Mouse (Mus musculus): Measurements from ENCODE around the gene Fyn. TPM values are rescaled to one million over a fixed set of nuclear protein-coding genes. Genes with fewer than 3 reads are reported as not detected.

The Fyn gene
- polyA plus RNA-seq, 1 experiment: 9.1 TPM

DNA sequence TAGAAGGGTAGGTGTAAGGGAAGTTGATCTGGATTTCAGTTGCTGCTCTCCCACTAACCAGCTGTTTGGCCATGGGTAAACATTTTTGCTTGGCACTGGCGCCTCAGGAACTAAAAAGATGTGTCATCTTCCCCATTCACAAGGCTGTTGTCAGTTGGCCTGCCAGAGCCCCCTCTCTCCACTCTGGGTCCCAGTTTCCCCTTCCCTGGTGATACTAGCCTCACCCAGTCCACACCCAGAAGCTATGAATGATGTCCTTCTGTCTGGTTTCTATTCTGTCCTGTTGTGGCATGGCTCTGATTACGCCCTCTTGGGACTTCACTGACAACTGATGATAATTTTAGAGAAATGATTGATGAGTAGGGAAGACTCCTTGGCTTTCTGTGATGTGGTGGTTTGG, 38.9 kb downstream of the Fyn start:
- 85% methylated on average over 2 of the region's 2 CpGs for WGBS
- DNase-seq (ENCODE audit: low read depth, low spot score): no peak

DNA sequence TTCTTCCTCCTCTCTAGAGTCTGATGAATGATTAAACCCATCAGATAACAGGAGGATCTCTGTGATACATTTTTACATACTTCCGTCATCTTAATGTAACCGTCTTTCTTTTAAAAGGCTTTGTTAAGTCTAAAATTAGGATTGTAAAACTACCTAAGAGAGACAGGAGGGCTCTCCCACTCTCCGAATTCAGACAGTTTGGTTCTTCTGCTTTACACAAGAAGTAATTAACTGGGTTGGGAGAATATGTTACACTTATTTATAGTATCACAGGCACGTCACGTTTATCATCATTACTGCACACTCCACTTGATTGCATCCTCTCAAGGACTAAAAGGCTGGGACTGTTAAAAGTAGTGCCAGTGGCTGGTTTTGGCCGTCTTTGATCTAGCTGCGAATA, 40.9 kb downstream of the Fyn start:
- WGBS: 64% methylated on average over 7 of the region's 7 CpGs
- no peak for DNase-seq (ENCODE audit: low read depth, low spot score)

DNA sequence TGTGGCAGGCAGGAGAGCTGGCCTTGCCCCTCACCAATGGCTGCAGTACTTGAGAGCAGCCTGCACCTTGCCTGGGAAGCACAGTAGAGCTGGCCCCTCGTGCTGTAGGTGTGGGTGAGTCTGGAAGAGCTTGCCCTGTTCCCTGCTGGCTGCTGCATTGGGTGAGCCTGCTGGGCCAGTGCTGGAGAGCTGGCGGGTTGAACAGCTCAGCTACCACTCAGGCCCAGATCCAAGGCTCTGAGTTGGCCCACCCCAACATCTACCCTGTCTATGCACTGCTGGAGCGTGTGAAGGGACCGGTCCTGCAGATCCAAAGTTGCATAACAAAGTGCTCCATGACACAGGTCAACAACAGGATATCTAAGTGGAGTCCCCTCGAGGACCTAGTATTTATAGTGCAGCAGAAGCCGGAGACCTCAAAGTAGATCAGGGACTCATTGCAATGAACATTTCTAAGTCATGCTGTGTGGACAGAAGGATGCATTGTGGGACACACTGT, 41.5 kb downstream of the Fyn start:
- 72% methylated on average over 6 of the region's 6 CpGs for WGBS
- no peak for DNase-seq (ENCODE audit: low read depth, low spot score)

DNA sequence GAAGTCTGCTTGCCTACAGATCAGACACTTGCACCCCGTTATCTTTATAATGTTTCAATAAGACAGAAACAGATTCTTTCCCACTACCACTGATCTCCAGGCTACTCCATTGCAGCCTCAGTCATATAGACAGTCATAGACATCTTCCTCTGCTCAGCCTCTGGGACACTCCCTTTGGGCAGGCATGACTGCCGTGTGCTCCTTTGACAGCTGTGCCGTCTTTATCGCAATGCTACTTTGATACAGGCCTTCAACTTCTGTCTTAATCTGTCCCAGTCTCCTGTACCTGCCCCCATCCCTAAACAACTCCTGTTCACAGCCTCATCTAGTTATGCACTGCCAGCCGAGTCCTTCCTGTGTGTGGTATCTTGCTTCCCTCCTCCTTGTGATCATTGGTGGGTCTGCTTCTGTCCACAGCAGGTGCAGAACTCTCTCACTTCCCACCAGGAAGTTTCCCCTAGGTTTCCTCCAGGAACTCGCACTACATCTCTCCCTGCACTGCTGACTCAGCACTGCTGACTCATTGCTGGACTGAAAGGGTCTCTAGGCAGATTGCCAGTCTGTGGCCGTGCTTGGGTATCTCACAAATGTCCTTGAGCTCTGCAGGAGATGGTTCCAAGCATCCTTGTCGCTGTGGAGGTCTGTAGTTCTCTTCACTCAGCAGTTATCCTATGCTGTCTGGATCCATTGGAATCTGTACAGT, 43.4 kb downstream of the Fyn start:
- 68% methylated on average over 8 of the region's 8 CpGs for WGBS
- DNase-seq (ENCODE audit: low read depth, low spot score): no peak

DNA sequence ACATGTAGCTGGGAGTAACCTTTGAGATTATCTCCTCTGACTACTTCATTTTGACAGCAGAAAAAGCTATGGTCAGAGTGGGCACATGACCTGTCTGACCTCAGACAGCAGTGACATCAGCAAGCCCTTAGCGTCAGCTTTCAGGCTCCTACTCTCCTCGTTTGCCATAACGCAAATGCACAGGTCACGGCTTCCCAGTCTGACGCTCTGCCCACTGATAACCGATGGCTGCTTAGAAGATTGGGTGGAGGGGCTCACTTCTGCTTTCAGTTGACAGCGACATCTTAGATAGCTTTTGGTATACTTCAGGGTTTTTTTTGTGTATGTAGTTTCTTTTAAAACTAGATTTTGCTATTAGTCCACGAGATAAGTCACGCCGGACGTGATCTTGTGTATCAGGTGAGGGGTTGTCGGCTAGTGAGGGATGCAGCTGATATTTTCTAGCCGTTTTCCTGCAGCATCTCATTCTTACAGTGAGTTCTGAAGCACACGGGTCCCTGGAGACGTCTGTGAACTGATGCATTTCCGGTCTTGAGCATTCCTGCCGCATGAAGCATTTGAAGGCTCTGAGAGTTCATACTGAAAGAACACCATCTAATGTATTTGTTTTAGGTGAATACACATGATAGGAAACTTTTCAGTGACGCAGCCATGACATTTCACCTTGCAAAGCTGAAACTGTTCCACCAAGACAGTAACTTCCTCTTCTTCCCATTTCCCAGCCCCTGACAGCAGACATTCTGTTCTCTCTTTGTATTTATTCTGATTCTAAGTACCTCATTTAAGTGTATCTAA, 44.4 kb downstream of the Fyn start:
- WGBS: 78% methylated on average over 18 of the region's 18 CpGs
- DNase-seq (ENCODE audit: low read depth, low spot score): no peak

DNA sequence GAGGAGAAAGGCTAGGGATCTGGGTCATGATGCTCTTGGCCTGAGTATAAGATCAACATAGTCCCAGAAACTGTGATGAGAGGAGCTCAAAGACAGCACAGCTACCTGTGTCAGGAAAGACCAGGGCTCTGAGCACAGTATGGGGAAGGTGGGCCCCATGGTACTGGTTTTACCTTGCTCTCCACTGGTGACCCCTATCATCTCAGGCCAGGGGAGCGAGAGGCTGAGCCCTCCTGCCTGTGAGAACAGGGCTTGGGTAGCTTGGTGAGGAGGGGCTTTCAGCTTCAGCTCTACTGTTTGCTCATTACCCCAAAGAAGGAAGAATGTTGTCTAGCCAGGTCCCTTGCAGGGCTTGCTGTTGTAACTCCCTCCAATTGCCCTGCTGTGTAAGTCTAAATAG, 45.4 kb downstream of the Fyn start:
- WGBS: 96% methylated on average over 1 of the region's 1 CpGs
- DNase-seq (ENCODE audit: low read depth, low spot score): no peak

DNA sequence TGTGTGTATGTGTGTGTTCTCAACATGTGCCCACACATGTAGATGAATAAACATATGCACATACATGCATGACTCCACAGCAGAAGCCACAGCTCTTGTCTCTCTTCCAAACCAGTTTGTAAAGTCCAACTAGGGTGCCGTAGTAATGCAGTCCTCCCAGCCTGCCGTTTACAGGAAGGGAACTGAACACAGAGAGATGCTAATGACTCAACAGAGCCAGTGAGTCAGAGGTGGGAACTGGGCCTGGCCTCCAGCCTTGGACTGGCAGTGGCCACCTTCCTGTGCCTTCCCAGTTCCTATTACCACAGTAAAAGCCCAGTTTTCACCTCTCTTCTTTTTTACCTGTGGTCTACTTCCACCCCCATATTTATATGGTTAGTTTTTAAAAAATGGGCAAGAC, 46.9 kb downstream of the Fyn start:
- no peak for DNase-seq (ENCODE audit: low read depth, low spot score)
- 39% methylated on average over 2 of the region's 2 CpGs for WGBS

DNA sequence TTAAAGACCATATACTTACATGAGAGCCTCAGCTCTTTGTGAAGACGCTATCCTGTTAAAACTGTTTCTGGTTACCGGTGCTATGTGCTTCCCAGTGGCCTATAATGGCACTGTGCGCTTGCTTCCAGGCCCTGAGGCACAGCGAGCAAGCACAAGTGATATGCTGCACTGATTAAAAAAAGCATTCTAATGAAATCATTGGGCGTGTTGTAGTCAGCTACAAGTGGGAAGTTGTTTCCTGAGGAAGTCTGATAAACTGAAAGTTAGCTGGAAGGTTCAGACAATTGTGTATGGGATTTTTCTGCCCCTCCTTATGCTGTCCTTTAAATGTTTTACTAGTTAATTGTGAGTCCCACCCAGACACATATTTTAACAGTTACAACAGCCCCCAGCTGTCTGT, 49.0 kb downstream of the Fyn start:
- no peak for DNase-seq (ENCODE audit: low read depth, low spot score)
- WGBS: 57% methylated on average over 5 of the region's 5 CpGs

DNA sequence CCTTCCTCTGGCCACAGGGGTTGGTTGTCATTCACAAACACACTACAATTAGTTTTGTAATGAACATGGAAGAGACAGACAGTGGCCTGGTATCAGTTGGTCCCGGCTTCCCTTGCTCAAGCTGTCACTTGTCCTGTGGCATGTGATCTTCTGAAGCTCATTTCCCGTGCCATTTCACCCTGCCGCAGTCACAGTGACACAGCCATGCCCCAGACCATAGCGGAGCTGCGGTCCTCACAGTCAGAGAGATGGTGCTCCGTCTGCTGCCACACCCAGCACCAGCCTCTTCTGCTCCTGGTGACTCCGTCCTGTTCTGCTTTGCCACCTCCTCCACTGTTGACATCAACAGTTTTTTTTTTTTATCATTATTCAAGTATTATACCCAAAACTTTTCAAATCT, 49.7 kb downstream of the Fyn start:
- WGBS: 87% methylated on average over 7 of the region's 7 CpGs
- no peak for DNase-seq (ENCODE audit: low read depth, low spot score)

DNA sequence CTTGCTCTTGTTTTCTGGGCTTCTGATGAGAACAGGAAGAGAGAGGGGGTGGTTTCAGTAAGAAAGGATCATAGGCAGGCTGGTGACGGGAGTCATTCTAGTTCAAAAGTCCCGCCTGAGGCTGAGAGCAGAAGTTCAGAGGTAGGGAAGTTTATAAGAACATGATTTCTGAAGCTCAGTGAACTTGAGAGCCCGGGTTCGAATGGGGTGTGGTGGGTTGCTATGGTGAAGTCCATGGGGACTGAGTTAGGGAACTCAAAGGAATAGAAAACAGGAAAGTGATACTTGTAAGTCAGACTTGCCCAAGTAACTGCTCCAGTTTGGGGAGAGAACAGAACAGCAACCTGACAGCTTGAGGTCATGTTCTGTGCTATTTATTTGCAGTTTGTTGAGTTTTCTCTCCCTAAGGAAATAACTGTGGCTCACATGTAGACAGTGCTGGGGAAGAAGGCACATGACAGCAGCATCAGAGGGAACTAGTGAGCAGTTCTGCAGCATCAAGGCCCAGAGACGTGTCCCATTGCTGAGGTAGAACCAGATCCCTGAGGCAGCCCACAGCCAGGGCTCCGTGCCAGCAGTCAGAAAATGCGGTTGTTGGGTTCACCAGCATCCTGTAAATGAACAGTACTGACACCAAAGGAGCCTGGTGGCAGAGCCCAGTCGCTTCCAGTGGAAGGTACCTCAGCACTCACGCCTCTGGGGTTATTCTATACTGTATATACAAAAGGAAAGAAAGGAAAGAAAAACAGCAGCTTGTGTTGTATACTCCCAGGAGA, 52.4 kb downstream of the Fyn start:
- DNase-seq (ENCODE audit: low read depth, low spot score): no peak
- 50% methylated on average over 9 of the region's 9 CpGs for WGBS

DNA sequence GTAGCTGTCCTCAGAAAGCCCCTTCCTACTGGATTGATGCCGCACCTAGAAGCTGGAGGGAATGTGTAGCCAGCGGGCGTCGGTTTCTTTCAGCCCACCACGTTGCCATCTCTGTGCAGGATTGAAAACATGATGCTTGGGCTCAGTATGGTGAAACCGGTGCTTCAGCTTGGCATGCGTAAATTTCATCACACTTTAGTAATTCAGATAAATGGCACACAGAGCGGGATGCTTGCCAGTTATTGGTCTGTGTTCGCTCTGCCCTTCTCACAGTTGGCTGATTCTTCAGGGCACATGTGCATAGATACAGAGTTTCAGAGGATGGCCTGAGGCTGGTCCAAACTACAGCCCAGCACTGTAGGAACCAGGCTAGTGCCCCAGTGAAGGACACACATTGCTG, 53.1 kb downstream of the Fyn start:
- DNase-seq (ENCODE audit: low read depth, low spot score): no peak
- WGBS: 92% methylated on average over 9 of the region's 9 CpGs

DNA sequence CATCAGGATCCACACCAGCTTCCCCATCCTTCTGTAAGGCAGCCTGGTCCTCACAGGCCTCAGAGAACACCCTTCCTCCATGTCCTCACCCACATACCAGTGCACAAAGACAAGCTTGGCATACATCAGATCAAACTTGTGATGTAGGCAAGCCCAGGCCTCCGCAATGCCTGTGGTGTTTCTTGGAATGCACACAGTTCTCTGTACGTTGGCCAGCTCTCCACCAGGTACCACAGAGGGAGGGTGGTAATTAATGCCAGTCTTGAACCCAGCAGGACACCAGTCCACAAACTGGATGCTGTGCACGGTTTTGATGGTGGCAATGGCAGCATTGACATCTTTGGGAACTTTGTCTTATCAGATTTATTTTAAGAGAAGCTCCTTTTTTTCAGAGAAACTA, 56.0 kb downstream of the Fyn start:
- DNase-seq (ENCODE audit: low read depth, low spot score): no peak
- WGBS: 95% methylated on average over 3 of the region's 3 CpGs

DNA sequence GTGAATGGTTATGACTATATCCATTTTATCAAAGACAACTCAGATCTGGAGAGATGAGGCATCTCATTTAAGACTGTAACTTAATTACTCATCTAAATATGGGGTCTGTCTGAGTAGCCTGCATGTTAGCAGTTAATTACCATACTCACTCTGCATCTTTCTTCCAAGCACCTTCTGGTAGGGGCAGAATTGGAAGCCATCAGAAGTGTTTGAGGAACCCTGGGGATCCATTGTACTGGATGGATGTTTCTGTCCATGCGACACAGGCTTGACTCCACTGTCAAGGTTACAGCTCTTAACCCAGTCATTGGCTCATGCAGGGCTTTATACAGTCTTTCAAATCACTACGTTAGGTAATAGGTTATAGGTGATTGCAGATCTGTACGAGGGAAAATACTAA, 57.4 kb downstream of the Fyn start:
- no peak for DNase-seq (ENCODE audit: low read depth, low spot score)
- WGBS: 92% methylated on average over 3 of the region's 3 CpGs

DNA sequence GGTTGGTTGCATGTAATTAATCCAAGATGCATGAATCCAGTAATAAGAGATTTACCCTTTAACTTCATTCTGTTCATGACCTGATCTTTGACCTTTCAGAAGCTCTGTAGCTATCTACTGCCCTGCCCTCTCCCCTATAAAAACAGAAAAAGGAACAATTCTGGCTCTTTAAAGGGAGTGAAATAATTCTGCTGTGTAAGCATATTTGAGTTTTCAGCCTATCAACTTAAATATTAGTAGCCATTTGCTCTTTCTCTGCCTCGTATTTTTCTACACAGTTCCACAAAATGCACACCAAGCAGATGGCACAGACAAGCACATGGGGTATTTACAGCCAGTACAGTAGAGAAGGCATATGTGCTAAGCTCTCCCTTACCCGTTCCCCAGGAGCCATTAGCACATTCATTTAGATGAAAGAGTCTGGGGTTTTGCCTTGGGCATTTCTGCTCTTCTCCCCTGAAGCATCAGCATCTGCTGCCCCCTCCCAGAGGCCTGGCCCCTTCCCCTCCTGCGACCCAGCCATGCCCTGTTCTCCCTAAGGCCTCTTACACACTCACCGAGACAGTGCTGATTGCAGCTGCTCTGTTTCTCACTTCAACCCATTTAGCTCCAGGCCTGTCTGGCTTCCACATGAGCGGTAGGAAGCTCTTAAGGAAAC, 58.3 kb downstream of the Fyn start:
- DNase-seq (ENCODE audit: low read depth, low spot score): no peak
- 69% methylated on average over 5 of the region's 5 CpGs for WGBS

DNA sequence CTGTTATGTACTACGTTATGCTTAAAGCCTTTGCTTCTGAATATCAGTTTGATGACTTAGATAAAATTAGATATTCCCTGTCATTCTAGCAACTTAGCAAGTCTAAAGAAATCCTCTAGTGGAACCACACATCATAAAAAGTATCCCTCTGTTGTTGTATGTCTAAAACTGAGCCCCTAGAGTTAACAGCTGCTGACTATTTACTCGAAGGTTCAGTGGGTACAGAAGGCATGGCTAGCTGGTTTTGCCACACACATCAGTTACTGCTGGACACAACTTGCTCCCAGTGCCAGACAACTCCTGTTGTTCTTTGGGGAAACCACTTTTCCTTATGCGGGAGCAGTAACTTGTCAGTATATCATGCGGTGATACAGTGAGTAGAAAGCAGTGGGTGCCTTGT, 61.0 kb downstream of the Fyn start:
- WGBS: 84% methylated on average over 4 of the region's 4 CpGs
- DNase-seq (ENCODE audit: low read depth, low spot score): no peak

DNA sequence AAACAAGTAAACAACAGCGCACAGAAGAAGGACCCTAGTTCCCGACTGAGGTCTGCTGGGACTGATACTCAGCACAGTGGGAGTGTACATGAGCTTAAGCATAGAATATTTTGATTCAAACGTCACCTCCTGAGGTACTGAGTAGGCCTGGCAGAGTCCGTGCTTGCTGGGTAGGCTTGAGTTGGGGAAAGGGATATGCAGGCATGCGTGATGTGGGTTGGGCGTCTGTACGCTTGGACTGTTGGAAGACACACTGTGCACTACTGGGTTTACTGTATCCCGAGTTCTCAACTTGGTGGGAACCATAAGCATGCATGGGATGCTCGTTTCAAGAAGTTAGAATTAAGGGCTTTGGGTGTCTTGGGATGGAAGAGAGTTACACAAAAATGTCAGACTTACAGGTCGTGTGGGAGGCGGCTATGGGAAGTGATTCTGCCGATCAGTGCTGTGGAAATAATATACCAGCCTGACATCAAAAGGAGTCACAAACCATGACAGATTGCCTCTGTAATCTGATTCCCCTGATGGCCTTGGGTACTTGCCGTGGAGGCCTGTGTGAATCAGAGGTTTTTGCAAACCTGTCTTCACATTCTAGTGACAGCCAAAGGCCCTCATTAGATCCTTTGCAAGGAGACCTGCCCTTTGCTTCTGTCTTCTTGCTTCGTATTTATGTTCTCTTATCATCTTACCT, 61.6 kb downstream of the Fyn start:
- WGBS: 84% methylated on average over 14 of the region's 14 CpGs
- no peak for DNase-seq (ENCODE audit: low read depth, low spot score)

DNA sequence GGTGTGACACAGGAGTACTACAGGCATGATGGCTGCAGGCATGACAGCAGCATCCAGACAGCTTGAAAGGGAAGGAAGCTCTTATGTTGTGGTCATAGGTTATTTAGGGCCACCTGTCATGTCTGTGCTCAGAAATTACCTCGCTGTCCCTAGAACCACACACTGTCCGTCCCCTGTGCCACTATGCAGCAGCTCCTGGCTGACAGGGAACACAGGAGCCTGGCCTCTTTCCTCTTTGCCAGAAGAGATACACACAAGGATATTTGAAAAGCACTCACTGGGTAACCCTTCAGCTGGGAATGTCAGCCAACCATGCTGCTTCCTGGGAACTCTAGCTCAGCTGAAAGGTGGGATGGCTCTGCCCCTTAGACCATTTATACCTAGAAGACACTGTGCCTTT, 62.6 kb downstream of the Fyn start:
- no peak for DNase-seq (ENCODE audit: low read depth, low spot score)
- WGBS: 90% methylated on average over 2 of the region's 2 CpGs

DNA sequence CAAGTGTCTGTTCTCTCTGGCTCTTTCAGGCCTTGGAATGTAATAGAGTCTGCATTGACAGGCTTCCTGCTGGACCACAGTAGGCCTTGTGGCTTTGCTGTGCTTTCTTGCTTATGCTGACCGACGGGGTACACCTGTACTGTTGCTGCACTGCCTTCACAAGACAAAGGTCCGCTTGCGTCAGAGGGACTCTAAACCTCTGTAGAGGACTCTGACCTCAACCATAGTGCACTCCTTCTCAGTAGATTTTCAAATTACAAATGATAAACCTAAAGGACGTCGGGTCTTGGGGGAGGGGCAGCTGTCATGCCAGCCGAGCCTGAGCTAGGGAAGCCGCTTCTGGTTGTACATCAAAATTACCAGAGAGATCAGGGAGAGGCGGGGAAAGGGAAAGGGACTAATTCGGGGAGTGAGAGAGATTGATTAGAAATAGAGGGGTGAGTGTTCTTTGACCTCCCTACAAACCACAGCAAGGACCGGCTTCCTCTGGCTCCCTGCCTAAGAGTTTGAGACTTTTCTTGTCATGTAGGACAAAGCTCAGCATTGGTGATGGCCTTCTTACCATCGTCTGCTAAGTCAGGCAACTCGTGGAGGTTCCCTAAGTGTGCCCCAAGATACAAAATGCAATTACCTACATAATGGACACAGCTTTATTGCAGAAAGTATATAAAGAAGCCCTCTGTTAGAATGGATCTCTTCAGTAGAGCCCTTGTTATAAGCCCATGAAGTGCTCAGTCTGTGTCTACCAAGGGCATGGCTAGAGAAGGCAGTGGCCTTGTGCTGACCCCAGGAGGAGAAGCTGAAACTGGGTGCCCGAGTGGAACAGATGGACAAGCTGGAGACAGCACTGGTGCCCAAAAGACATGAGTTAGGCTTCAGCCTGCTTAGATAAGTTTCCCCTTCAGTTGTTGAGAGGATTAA, 64.3 kb downstream of the Fyn start:
- 66% methylated on average over 14 of the region's 14 CpGs for WGBS
- no peak for DNase-seq (ENCODE audit: low read depth, low spot score)

Data from large intestine, adult 2 months (tissue).